Mouse (Mus musculus): Measurements from ENCODE around the gene Keap1.
"Not testable (repeated sequence)": the region's sequence is repeated elsewhere in the genome, so short reads cannot be mapped to it uniquely, and the experiment has no call there.

Gene Keap1

DNA sequence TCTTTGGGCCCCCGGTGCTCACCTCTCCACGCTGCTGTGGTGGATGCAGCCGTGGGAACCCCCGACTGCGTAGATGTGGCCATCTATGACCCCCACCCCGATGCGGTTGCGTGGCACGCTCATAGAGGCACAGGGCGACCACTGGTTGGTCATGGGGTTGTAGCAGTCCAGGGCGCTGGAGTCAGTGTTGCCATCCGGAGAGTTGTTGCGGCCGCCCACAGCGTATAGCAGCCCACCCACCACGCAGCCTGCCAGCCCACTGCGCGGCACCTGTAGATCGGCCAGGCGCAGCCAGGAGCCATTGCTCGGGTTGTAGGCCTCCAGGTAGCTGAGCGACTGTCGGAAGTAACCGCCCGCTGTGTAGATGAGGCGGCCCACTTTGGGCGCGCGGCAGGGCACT, 5.8 kb downstream of the Keap1 start:
- no peak for DNase-seq (ENCODE audit: low spot score in 2 of 2)

GRCm38 (mm10) chr9:21232867-21233266, 6.3 kb downstream of the Keap1 start:
- no peak for DNase-seq (ENCODE audit: low spot score in 2 of 2)

DNA sequence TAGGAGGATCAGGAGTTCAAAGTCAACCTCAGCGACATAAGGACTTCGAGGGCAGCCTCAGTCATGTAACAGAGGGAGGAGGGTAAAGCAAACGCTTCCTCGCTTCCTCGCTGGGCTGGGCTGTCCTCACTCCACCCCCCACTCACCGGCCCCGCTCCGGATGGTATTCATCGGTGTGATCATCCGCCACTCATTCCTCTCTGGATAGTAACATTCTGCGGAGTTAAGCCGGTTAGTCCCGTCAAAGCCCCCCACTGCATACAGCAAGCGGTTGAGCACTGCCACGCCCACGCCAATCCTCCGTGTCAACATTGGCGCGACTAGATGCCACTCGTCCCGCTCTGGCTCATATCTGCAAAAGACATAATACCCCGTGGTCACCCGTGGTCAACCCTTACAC, 7.6 kb downstream of the Keap1 start:
- DNase-seq (ENCODE audit: low spot score in 2 of 2), result no peak

DNA sequence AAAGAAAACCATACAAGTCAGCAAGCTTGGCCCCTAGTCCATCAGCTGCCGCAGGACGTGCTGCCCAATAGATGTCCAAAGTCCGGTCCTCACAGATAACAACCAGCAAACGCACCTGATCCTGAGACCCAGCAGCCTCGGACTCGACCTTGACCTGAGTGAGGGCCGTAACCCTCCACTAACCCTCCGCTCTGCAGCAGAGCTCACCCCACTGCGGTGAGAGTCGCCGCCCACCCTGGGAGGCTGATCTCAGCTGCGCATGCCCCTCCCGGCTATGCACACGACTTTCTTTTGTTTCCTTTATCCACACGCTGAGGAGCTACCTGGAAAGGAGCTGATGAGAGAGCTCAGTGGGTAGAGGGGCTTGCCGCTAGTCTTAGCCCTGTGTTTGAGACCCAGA, 11.8 kb downstream of the Keap1 start:
- no peak for DNase-seq (ENCODE audit: low spot score in 2 of 2)

DNA sequence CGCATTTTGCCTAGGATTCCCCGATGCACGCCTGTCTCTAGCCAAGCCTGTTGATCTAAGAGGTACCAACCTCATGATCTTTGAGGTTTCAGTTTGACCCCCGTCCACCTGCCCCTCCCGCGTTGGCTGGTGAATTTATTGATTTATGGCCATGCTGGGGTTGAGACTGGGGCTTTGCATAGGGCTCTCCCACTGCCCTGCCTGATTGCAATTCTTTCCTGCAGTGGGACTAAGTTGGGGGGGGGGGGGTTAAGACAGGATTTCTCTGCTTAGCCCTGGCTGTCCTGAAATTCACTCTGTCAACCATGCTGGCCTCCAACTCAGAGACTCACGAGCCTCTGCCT, 13.8 kb downstream of the Keap1 start:
- DNase-seq (ENCODE audit: low spot score in 2 of 2), result no peak

- DNase-seq (ENCODE audit: low spot score in 2 of 2), result no peak
Observed at GRCm38 (mm10) chr9:21224576-21225414, 14.4 kb downstream of the Keap1 start.

- no peak for DNase-seq (ENCODE audit: low spot score in 2 of 2)
Observed at GRCm38 (mm10) chr9:21223906-21224305, 15.3 kb downstream of the Keap1 start.

GRCm38 (mm10) chr9:21223490-21223889, 15.7 kb downstream of the Keap1 start:
- DNase-seq (ENCODE audit: low spot score in 2 of 2), result not testable (repeated sequence)

GRCm38 (mm10) chr9:21221383-21221929, 17.7 kb downstream of the Keap1 start:
- peak in 1 of 2 experiments; percentile 41 for DNase-seq (ENCODE audit: low spot score in 2 of 2)

DNA sequence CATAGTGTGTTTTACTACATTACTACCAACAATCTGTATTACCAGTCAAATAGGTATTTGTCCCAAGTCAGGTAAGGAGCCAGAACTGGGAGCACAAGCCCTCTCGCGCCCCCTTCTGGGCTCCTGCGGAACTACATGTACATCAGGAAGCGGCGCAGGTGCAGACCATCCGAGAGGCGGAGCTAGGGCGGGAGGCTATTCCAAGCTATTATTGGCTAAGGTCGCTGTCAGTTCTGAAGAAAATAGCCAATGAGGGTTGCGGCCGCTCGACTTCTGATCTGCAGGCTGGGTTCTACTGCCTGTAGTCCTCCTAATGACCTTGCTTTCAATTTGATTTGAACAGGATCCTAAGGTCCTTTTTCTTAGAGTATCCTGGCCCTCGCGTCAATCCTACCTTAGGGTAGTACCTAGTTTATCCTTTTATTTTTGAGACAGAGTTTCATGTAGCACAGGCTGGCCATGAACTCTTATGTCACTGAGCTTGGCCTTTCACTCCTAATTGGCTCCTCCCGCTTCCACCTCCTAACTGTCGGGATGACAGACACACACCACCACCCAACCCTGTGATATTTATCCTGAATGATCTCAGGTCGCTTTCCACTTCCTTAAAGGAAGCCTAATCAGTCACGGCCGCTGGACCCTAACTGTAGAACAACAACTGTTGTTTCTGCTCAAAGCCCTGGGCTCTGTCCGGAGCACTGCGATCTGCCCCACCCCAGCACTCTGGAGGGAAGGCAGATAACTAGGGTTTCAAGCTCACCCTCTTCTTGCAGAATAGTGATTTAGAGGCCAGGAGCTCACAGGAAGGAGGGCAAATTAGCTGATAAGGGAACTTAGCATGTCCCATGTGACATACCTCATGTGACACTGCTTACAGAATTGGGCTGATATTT, 18.4 kb downstream of the Keap1 start:
- DNase-seq (ENCODE audit: low spot score in 2 of 2), result peak; percentile 89 to 96

GRCm38 (mm10) chr9:21219820-21220219, 19.3 kb downstream of the Keap1 start:
- no peak for DNase-seq (ENCODE audit: low spot score in 2 of 2)

DNA sequence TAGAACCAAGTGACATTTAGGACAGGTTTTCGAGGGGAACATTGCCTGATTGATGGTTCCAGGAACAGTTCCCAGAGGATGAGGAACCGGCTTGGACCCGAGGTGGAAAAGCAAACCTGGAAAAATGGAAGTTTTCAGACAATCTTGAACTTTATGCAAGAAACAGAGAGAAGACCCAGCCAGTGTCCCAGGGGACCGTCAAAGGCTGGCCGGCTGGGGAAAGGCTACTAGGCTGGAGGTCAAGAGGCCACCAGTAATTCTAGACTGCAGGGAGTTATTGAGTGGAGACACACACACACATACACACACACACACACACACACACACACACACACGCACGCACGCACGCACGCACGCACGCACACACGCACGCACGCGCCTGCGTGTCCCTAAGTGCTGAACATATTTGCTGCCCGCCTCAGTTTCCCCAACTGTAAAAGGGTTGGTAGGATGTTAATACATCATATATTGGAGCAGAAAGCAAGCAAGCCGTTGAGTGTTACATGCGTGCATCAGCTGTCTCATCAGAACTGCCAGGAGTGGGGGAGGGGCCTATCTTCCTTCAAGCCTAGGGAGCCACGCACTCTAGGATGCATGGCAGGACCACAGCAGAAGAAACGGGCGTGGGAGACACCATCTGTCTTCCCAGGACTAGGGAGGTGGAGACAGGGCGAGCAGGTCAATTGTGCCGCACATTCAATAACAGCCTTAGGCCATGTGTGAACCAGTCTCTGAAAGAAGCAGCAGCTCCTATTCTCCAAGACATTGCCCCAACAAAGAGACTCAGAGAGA, 22.9 kb downstream of the Keap1 start:
- peak; percentile 52 to 54 for DNase-seq (ENCODE audit: low spot score in 2 of 2)

GRCm38 (mm10) chr9:21213617-21214190, 25.5 kb downstream of the Keap1 start:
- no peak for DNase-seq (ENCODE audit: low spot score in 2 of 2)

DNA sequence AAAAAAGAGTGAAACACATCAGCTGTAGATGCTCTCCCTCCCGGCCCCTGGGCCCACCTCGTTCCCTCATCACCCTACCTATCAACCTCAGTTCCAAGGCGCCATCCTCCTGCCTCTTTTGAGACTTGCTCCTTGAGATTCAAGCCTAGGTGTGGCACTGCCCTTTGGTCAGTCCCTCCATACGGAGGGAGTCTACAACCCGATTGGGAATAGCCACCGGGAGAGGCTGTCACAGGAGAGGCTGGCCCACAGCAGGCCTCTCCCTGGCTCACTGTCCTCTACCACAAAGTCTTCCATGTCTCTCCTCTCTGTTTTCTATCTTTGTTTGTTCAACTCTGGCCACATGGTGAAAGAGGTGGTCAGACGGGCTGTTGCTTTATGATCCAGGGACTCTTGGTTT, 27.5 kb downstream of the Keap1 start:
- DNase-seq (ENCODE audit: low spot score in 2 of 2), result no peak

DNA sequence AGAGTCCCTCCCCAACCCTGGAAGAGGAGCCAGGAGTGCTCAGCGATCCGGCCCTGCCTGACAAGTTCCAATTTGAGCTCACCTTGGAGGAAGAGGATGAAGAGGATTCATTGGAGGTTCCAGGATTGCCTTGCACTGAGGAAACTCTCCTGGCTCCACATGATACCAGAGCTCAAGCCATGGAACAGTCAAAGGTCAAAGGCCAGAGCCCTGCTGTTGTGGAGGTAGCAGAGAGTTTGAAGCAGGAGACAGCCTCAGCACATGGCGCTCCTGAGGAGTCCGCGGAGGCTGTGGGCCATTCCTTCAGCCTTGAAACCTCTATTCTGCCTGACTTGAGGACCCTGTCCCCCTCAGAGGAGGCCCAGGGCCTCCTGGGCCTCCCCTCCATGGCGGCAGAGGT, 28.3 kb downstream of the Keap1 start:
- DNase-seq (ENCODE audit: low spot score in 2 of 2), result no peak

DNA sequence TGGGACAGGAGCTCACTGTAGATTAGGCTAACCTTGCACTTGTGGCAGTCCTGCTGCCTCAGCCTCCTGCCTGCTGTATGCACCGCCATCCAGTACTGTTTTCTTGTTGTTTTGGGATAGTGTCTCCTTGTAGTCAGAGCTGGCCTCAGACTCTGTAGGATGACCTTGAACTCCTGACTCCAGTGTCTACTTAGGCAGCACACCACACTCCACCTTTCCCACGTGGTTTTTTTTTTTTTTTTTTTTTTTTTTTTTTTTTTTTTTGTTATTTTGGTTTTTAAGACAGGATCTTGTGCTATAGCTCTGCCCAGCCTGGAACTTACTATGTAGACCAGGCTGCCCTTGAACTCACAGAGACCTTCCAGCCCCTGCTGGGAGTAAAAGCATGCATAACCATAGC, 30.5 kb downstream of the Keap1 start:
- DNase-seq (ENCODE audit: low spot score in 2 of 2), result no peak

- no peak for DNase-seq (ENCODE audit: low spot score in 2 of 2)
Observed at GRCm38 (mm10) chr9:21206848-21207247, 32.3 kb downstream of the Keap1 start.

- peak in 1 of 2 experiments; percentile 45 for DNase-seq (ENCODE audit: low spot score in 2 of 2)
Observed at GRCm38 (mm10) chr9:21204528-21205272, 34.5 kb downstream of the Keap1 start.

DNA sequence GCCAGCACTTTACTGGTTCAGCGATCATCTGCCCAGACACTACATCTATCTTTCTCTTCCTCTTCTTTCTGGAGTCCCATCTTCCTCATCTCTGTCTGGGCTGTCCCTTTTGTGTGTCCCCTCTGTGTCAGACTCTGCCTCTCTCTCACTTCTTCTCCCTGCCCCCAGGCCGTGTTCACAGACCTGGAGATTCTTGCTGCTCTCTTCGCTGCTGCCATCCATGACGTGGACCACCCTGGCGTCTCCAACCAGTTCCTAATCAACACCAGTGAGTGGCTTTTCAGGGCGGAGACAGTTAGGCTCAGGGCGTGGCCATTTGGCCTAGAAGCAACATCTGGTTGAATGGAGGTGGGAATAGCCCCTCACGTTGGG, 35.0 kb downstream of the Keap1 start:
- no peak for DNase-seq (ENCODE audit: low spot score in 2 of 2)

DNA sequence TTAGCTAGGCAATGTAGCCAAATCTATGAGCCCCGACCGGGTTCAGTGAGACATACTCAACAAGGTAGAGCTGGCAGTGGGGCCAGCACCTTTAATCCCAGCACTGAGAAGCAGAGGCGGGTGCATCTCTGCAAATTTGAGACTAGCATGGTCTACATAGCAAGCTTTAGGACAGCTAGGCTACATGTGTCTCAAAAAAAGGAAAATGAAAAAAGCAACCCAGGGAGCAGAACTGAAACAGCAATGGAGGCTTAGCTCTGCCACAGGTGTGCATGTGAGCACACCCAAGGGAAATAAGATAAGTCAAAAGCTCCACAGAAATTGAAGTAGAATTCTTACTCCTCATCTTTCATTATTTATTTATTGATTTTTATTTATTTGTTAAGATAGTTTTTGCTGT, 40.2 kb downstream of the Keap1 start:
- DNase-seq (ENCODE audit: low spot score in 2 of 2), result no peak

DNA sequence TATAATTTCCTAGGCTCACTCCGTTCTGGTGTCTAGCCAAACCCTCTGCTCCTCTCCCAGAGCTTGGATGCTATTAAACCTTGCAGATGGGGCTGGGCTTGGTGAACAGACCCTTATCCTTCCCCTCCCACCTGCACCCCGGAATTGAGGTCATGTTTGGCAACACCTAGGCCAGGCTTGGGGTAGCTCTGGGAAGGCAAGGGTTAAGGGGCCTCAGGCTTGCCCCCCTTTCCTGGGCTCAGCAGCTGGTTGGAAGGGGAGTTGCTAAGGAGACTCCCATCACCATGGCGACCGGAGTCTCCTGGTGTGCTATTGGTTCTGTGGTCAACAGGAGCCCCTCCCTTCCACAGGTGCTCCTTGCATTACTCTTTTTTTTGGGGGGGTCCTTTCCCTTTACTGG, 41.2 kb downstream of the Keap1 start:
- peak; percentile 75 to 80 for DNase-seq (ENCODE audit: low spot score in 2 of 2)
